Mouse (Mus musculus): ENCODE measurements around the gene Pus3. TPM values are rescaled to one million over a fixed set of nuclear protein-coding genes. Genes with fewer than 3 reads are reported as not detected.
"Not testable (repeated sequence)": the region's sequence is repeated elsewhere in the genome, so short reads cannot be mapped to it uniquely, and the experiment has no call there.

The Pus3 gene
- polyA plus RNA-seq, 1 experiment from 2014 or later: 14.4 TPM

GRCm38 (mm10) chr9:35607647-35608405 is 49.4 kb downstream of the Pus3 start:
- Histone ChIP-seq H3K9ac (ENCODE audit: low read length) (no peak overlapping the region), H3K4me1 (ENCODE audit: control insufficient read depth in 2 of 2, insufficient read depth in 2 of 2, low read length in 2 of 2) (no peaks in the 10 kb centered on the region), H3K4me2 (ENCODE audit: low read length) (no peak overlapping the region), H3K4me3 (ENCODE audit: control insufficient read depth in 1 of 2, insufficient read depth in 1 of 2, low read depth in 1 of 2, low read length in 2 of 2) (no peak overlapping the region), H3K27me3 (ENCODE audit: control insufficient read depth, insufficient read depth, low read length) (no peaks in the 10 kb centered on the region), H3K9me3 (ENCODE audit: control insufficient read depth, low read length) (no peaks in the 10 kb centered on the region), H3K36me3 (ENCODE audit: control insufficient read depth, insufficient read depth, low read length) (no peaks in the 10 kb centered on the region), H3K27ac (replicated peaks in 1 of 2; ENCODE audit: control insufficient read depth in 1 of 2, insufficient read depth in 1 of 2, low read depth in 2 of 2, low read length in 2 of 2) (no peak overlapping the region)
- WGBS: 59% methylated on average over 8 of the region's 8 CpGs
- no peak for ATAC-seq (ENCODE audit: insufficient number of reproducible peaks, insufficient read depth, low FRiP score, low read depth)

DNA sequence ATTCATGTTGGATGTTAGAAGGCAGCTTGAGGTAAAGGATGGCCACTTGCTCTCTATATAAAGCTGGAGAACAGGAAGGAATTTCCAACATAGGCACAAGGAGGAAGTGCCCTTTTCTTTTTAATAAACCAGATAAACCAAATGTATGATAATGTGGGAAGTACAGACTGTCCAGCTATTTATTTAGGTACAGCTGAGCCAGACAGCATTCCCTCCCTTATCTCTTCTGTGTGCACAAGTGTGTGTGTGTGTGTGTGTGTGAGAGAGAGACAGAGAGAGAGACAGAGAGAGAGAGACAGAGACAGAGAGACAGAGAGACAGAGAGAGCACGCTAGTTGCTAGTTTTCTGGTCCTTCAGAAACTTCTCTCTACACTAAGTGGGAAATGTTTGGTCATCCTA is 53.4 kb downstream of the Pus3 start, which contains the start of gene Pate4:
Pate4 (minus strand) TSS at position 101 of the 400 bp plus-strand sequence.
- 68% methylated on average over 1 of the region's 1 CpGs for WGBS
- no peak for ATAC-seq (ENCODE audit: insufficient number of reproducible peaks, insufficient read depth, low FRiP score, low read depth)

GRCm38 (mm10) chr9:35614005-35614404 is 55.6 kb downstream of the Pus3 start:
- Histone ChIP-seq H3K36me3 (ENCODE audit: control insufficient read depth, insufficient read depth, low read length) (no peaks in the 10 kb centered on the region), H3K9me3 (ENCODE audit: control insufficient read depth, low read length) (no peaks in the 10 kb centered on the region), H3K4me1 (ENCODE audit: control insufficient read depth in 2 of 2, insufficient read depth in 2 of 2, low read length in 2 of 2) (no peaks in the 10 kb centered on the region), H3K4me3 (ENCODE audit: control insufficient read depth in 1 of 2, insufficient read depth in 1 of 2, low read depth in 1 of 2, low read length in 2 of 2) (no peak overlapping the region), H3K27me3 (ENCODE audit: control insufficient read depth, insufficient read depth, low read length) (no peaks in the 10 kb centered on the region), H3K4me2 (ENCODE audit: low read length) (no peak overlapping the region), H3K27ac (replicated peaks in 1 of 2; ENCODE audit: control insufficient read depth in 1 of 2, insufficient read depth in 1 of 2, low read depth in 2 of 2, low read length in 2 of 2) (no peak overlapping the region), H3K9ac (ENCODE audit: low read length) (no peak overlapping the region)
- WGBS: 18% methylated on average over 2 of the region's 2 CpGs
- ATAC-seq (ENCODE audit: insufficient number of reproducible peaks, insufficient read depth, low FRiP score, low read depth): no peak

More for the DNA sequence above, 53.4 kb downstream of the Pus3 start, which contains the start of gene Pate4:
- H3K9me3 ChIP-seq (ENCODE audit: control insufficient read depth, low read length): no peaks in the 10 kb centered on the region
- H3K9ac ChIP-seq (ENCODE audit: low read length): no peak within 1 kb of the TSS
- no peak within 1 kb of the TSS for H3K4me2 ChIP-seq (ENCODE audit: low read length)
- H3K27ac ChIP-seq (replicated peaks in 1 of 2; ENCODE audit: control insufficient read depth in 1 of 2, insufficient read depth in 1 of 2, low read depth in 2 of 2, low read length in 2 of 2): no peak within 1 kb of the TSS
- H3K4me1 ChIP-seq (ENCODE audit: control insufficient read depth in 2 of 2, insufficient read depth in 2 of 2, low read length in 2 of 2): no peaks in the 10 kb centered on the region
- H3K27me3 ChIP-seq (ENCODE audit: control insufficient read depth, insufficient read depth, low read length): no peaks in the 10 kb centered on the region
- no peaks in the 10 kb centered on the region for H3K36me3 ChIP-seq (ENCODE audit: control insufficient read depth, insufficient read depth, low read length)
- H3K4me3 ChIP-seq (ENCODE audit: control insufficient read depth in 1 of 2, insufficient read depth in 1 of 2, low read depth in 1 of 2, low read length in 2 of 2): no peak within 1 kb of the TSS

DNA sequence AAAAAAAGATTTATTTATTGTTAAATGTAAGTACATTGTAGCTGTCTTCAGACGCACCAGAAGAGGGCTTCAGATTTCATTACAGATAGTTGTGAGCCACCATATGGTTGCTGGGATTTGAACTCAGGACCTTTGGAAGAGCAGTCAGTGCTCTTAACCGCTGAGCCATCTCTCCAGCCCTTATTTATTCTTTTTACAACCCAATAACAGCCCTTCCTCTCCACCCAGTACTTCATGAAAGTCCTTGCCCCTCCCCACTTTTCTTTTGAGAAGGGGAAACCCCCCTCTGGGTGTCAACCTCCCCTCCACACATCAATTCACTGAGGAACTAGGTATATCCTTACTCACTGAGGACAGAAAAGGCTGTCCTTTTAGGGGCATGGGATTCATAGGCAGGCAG is 58.4 kb downstream of the Pus3 start:
- not testable (repeated sequence) for H3K9me3 ChIP-seq (ENCODE audit: control insufficient read depth, low read length); H3K9ac ChIP-seq (ENCODE audit: low read length); H3K4me1 ChIP-seq (ENCODE audit: control insufficient read depth in 2 of 2, insufficient read depth in 2 of 2, low read length in 2 of 2); H3K4me2 ChIP-seq (ENCODE audit: low read length); ATAC-seq (ENCODE audit: insufficient number of reproducible peaks, insufficient read depth, low FRiP score, low read depth); H3K27me3 ChIP-seq (ENCODE audit: control insufficient read depth, insufficient read depth, low read length); H3K4me3 ChIP-seq (ENCODE audit: control insufficient read depth in 1 of 2, insufficient read depth in 1 of 2, low read depth in 1 of 2, low read length in 2 of 2); H3K27ac ChIP-seq (replicated peaks in 1 of 2; ENCODE audit: control insufficient read depth in 1 of 2, insufficient read depth in 1 of 2, low read depth in 2 of 2, low read length in 2 of 2); H3K36me3 ChIP-seq (ENCODE audit: control insufficient read depth, insufficient read depth, low read length)
- 54% methylated on average over 2 of the region's 2 CpGs for WGBS

Other genes starting within 250 kb of the Pus3 start
- gene Cdon, start 137.5 kb upstream of the Pus3 start, polyA plus RNA-seq (2014; fragmentation: Nextera tagmentation; extraction: Ambion mirVana): 6.2 and 8.1 TPM in 2 replicates
- not detected in 2 replicates for gene Gm1113, start 40.3 kb upstream of the Pus3 start, polyA plus RNA-seq (2014; fragmentation: Nextera tagmentation; extraction: Ambion mirVana)
- 0.73 and 0.89 TPM in 2 replicates for gene Ddx25, start 67 bp upstream of the Pus3 start, polyA plus RNA-seq (2014; fragmentation: Nextera tagmentation; extraction: Ambion mirVana)
- gene Pate2, start 11.7 kb downstream of the Pus3 start, polyA plus RNA-seq (2014; fragmentation: Nextera tagmentation; extraction: Ambion mirVana): 0.26 and 0.28 TPM in 2 replicates
- 14.8 and 15.8 TPM in 2 replicates for gene Hyls1, start 11.8 kb downstream of the Pus3 start, polyA plus RNA-seq (2014; fragmentation: Nextera tagmentation; extraction: Ambion mirVana)
- not detected in 2 replicates for gene Pate4, start 53.3 kb downstream of the Pus3 start, polyA plus RNA-seq (2014; fragmentation: Nextera tagmentation; extraction: Ambion mirVana)
- not detected in 2 replicates for gene Pate3, start 89.6 kb downstream of the Pus3 start, polyA plus RNA-seq (2014; fragmentation: Nextera tagmentation; extraction: Ambion mirVana)
- not detected in 2 replicates for gene Pate1, start 128.8 kb downstream of the Pus3 start, polyA plus RNA-seq (2014; fragmentation: Nextera tagmentation; extraction: Ambion mirVana)
- not detected in 2 replicates for gene Gm17677, start 182.5 kb downstream of the Pus3 start, polyA plus RNA-seq (2014; fragmentation: Nextera tagmentation; extraction: Ambion mirVana)
- gene Gm17727, start 219.5 kb downstream of the Pus3 start, polyA plus RNA-seq (2014; fragmentation: Nextera tagmentation; extraction: Ambion mirVana): not detected in 2 replicates
- not detected in 2 replicates for gene Gm27235, start 231.5 kb downstream of the Pus3 start, polyA plus RNA-seq (2014; fragmentation: Nextera tagmentation; extraction: Ambion mirVana)
- not detected in 2 replicates for gene D730048I06Rik, start 231.5 kb downstream of the Pus3 start, polyA plus RNA-seq (2014; fragmentation: Nextera tagmentation; extraction: Ambion mirVana)